Mouse (Mus musculus) C2C12 (cell line): ENCODE data around the gene Lrrc75b. TPM values are rescaled to one million over a fixed set of nuclear protein-coding genes. Genes with fewer than 3 reads are reported as not detected.

Source experiments
- H3K27me3 ChIP-seq: one replicate; pipeline ENCODE4 v1.6.1; 2011; ENCODE audit not compliant: control insufficient read depth, insufficient read depth, insufficient read length
- H3K36me3 ChIP-seq: one replicate; pipeline ENCODE4 v1.6.1; 2011; ENCODE audit not compliant: control insufficient read depth, insufficient read depth
- H3K4me3 ChIP-seq: one replicate; pipeline ENCODE4 v1.5.1; 2011; ENCODE audit warnings: mild to moderate bottlenecking, control low read depth; ENCODE audit not compliant: poor library complexity, insufficient read depth, severe bottlenecking
- H3K79me2 ChIP-seq: one replicate; pipeline ENCODE4 v1.6.1; 2011; ENCODE audit not compliant: control insufficient read depth, insufficient read depth
- H3K79me3 ChIP-seq: one replicate; pipeline ENCODE4 v1.6.1; 2011; ENCODE audit warnings: low read depth, control low read depth
- H3ac ChIP-seq: one replicate; pipeline ENCODE3; 2011; ENCODE audit warnings: low read depth; ENCODE audit not compliant: control insufficient read depth, insufficient read length
- CEBPB ChIP-seq: IDR thresholded peaks from one replicate; pipeline ENCODE4 v1.6.1; 2011; ENCODE audit warnings: low read depth, mild to moderate bottlenecking, control low read depth, moderate library complexity
- CTCF ChIP-seq: IDR thresholded peaks from one replicate; pipeline ENCODE4 v1.5.1; 2011; ENCODE audit not compliant: control insufficient read depth, insufficient read depth, insufficient read length
- FOSL1 ChIP-seq: IDR thresholded peaks from one replicate; pipeline ENCODE4 v1.8.0; 2011; ENCODE audit warnings: mild to moderate bottlenecking, low read length; ENCODE audit not compliant: poor library complexity, insufficient read depth, severe bottlenecking
- MAX ChIP-seq: IDR thresholded peaks from one replicate; pipeline ENCODE4 v1.6.1; 2011; ENCODE audit warnings: mild to moderate bottlenecking, control low read depth
- MYOD1 ChIP-seq: IDR thresholded peaks from one replicate; pipeline ENCODE4 v1.6.1; 2011; ENCODE audit warnings: low read depth; ENCODE audit not compliant: control insufficient read depth, insufficient read length
- MYOG ChIP-seq: IDR thresholded peaks from one replicate; pipeline ENCODE4 v1.6.1; 2011; ENCODE audit not compliant: control insufficient read depth, insufficient read length; ENCODE audit errors: extremely low read depth
- USF1 ChIP-seq: IDR thresholded peaks from one replicate; pipeline ENCODE4 v1.6.1; 2011; ENCODE audit warnings: low read depth, mild to moderate bottlenecking, control low read depth, moderate library complexity
- polyA plus RNA-seq: library from polyadenylated mRNA; unstranded; fragments of >200 nt; fragmentation: generic; extraction: Trizol; gene quantifications from one replicate; pipeline ENCODE4 v1.2.1, GENCODE M21; 2012; ENCODE audit warnings: missing spikeins

Gene Lrrc75b
- polyA plus RNA-seq, 1 experiment, result 3.8 TPM

- no peak for TF ChIP-seq MAX
- no peak for TF ChIP-seq CTCF
- TF ChIP-seq FOSL1, result no peak
- TF ChIP-seq USF1, result no peak
- TF ChIP-seq MYOD1, result no peak
- no peak for TF ChIP-seq CEBPB
- TF ChIP-seq MYOG, result no peak
- Histone ChIP-seq H3K79me3 (peaks cover 87% of the 10 kb centered on the region), H3K36me3 (peaks cover 75% of the 10 kb centered on the region), H3K4me3 (no peak overlapping the region), H3K27me3 (no peaks in the 10 kb centered on the region), H3K79me2 (peaks cover 95% of the 10 kb centered on the region), H3ac (no peak overlapping the region)
Observed at GRCm38 (mm10) chr10:75521643-75522042, 38.5 kb downstream of the Lrrc75b start.

GRCm38 (mm10) chr10:75520581-75520980, 39.5 kb downstream of the Lrrc75b start:
- Histone ChIP-seq H3ac (no peak overlapping the region), H3K36me3 (peaks cover 67% of the 10 kb centered on the region)

GRCm38 (mm10) chr10:75517758-75518143, 42.4 kb downstream of the Lrrc75b start, which contains the start of gene Gucd1:
TSS of gene Gucd1 (minus strand) at chr10:75517972.
- no peak for TF ChIP-seq CEBPB
- peak; percentile 96 for TF ChIP-seq MAX

More at GRCm38 (mm10) chr10:75520581-75520980, 39.5 kb downstream of the Lrrc75b start:
- TF ChIP-seq MAX, result no peak
- no peak for TF ChIP-seq CTCF
- no peak for TF ChIP-seq MYOG
- TF ChIP-seq MYOD1, result no peak
- no peak for TF ChIP-seq USF1
- TF ChIP-seq CEBPB, result no peak
- no peak for TF ChIP-seq FOSL1
- H3K27me3 ChIP-seq, result no peaks in the 10 kb centered on the region
- H3K4me3 ChIP-seq, result no peak overlapping the region
- H3K79me2 ChIP-seq, result peaks cover 95% of the 10 kb centered on the region
- H3K79me3 ChIP-seq, result peaks cover 82% of the 10 kb centered on the region

GRCm38 (mm10) chr10:75517073-75517757, 42.9 kb downstream of the Lrrc75b start, which contains the start of gene Snrpd3:
TSS of gene Snrpd3 (plus strand) at chr10:75517551.
- H3K4me3 ChIP-seq, result peak within 1 kb of the TSS; percentile 97
- peaks cover 81% of the 10 kb centered on the region for H3K79me2 ChIP-seq
- peak within 1 kb of the TSS; percentile 89 for H3ac ChIP-seq
- H3K27me3 ChIP-seq, result no peaks in the 10 kb centered on the region
- peaks cover 52% of the 10 kb centered on the region for H3K79me3 ChIP-seq
- peaks cover 36% of the 10 kb centered on the region for H3K36me3 ChIP-seq
- TF ChIP-seq MAX, result no peak
- no peak for TF ChIP-seq CTCF
- TF ChIP-seq FOSL1, result no peak

More at GRCm38 (mm10) chr10:75517758-75518143, 42.4 kb downstream of the Lrrc75b start, which contains the start of gene Gucd1:
- Histone ChIP-seq H3K79me3 (peaks cover 58% of the 10 kb centered on the region), H3K4me3 (peak within 1 kb of the TSS; percentile 97), H3ac (peak within 1 kb of the TSS; percentile 89), H3K36me3 (peaks cover 40% of the 10 kb centered on the region), H3K79me2 (peaks cover 86% of the 10 kb centered on the region), H3K27me3 (no peaks in the 10 kb centered on the region)

GRCm38 (mm10) chr10:75516724-75517072, 43.4 kb downstream of the Lrrc75b start:
- TF ChIP-seq MYOD1, result no peak
- TF ChIP-seq CEBPB, result no peak
- TF ChIP-seq FOSL1, result no peak
- TF ChIP-seq MYOG, result no peak
- TF ChIP-seq USF1, result no peak
- no peak for TF ChIP-seq CTCF
- TF ChIP-seq MAX, result no peak
- peaks cover 47% of the 10 kb centered on the region for H3K79me3 ChIP-seq
- H3ac ChIP-seq, result peak overlapping the region; percentile 80
- H3K4me3 ChIP-seq, result peak overlapping the region; percentile 97
- H3K36me3 ChIP-seq, result peaks cover 31% of the 10 kb centered on the region
- H3K79me2 ChIP-seq, result peaks cover 76% of the 10 kb centered on the region
- no peaks in the 10 kb centered on the region for H3K27me3 ChIP-seq
